Mouse (Mus musculus) embryonic fibroblast, embryonic 13.5 days (primary cell): ENCODE data around the gene Setmar. TPM values are rescaled to one million over a fixed set of nuclear protein-coding genes. Genes with fewer than 3 reads are reported as not detected.
"Not testable (repeated sequence)": the region's sequence is repeated elsewhere in the genome, so short reads cannot be mapped to it uniquely, and the experiment has no call there.

ENCODE experiments used
- H3K27ac ChIP-seq: 2 replicates; pipeline ENCODE4 v1.5.1; 2012; ENCODE audit warnings: low read length, control low read depth, inconsistent platforms; ENCODE audit not compliant: insufficient read depth
- H3K4me1 ChIP-seq: 2 replicates; pipeline ENCODE4 v1.6.1; 2011; ENCODE audit warnings: low read length; ENCODE audit not compliant: control insufficient read depth, insufficient read depth
- H3K4me3 ChIP-seq: 2 replicates; pipeline ENCODE4 v1.5.1; 2011; ENCODE audit warnings: mild to moderate bottlenecking, control low read depth, low read length; ENCODE audit not compliant: insufficient read depth
- CTCF ChIP-seq: IDR thresholded peaks from 2 replicates; pipeline ENCODE4 v1.5.1; 2011; ENCODE audit warnings: mild to moderate bottlenecking, control low read depth, low read length, moderate library complexity, borderline replicate concordance; ENCODE audit not compliant: insufficient read depth
- POLR2A ChIP-seq: IDR thresholded peaks from 2 replicates; pipeline ENCODE4 v1.6.1; 2011; ENCODE audit warnings: low read depth, mild to moderate bottlenecking, control low read depth, low read length, moderate library complexity
- polyA plus RNA-seq: library from polyadenylated mRNA; stranded (reverse); fragments of >200 nt; gene quantifications from 2 replicates; pipeline ENCODE4 v1.2.4, GENCODE M21; 2011; ENCODE audit warnings: low read depth; ENCODE audit not compliant: missing spikeins, insufficient read length

Gene Setmar
- 4.8 and 5.6 TPM in 2 replicates for polyA plus RNA-seq

DNA sequence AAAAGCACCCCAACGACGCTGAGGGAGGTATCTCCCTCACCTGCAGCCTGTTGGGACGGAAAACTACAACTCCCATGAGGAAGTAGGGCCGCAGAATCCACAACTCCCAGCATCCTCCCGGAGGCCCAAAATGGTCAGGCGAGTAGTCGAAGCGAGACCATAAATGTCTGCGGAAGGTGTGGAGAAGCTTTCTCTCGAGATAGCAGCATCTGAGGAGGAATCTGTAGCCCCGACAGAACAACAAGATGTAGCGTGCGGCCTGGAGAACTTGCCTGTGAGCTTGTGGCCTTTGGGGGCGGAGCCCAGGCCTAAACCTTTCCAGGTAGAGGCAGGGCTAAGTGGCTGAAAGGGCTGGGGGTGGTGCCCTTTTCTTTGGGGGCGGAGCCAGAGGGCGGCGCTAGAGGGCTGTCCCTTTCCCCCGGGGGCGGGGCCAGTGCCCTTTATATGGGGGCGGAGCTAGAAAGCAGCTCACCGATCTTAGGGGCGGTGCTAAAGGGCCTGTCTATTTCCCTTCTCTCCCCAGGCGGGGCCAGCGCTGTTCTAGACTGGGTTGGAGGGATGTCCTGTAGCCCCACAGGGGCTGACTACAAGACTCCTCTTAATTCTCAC lies at the start of gene Setmar:
Gene Setmar (plus strand): TSS at position 128 of the 609 bp plus-strand sequence.
- Histone ChIP-seq H3K4me3 (peak within 1 kb of the TSS; percentile 45), H3K4me1 (peaks cover 3% of the 10 kb centered on the region; the same call in 1 of the 2 replicates), H3K27ac (peak within 1 kb of the TSS; percentile 48)
- TF ChIP-seq CTCF (no peak), POLR2A (peak; percentile 64)

DNA sequence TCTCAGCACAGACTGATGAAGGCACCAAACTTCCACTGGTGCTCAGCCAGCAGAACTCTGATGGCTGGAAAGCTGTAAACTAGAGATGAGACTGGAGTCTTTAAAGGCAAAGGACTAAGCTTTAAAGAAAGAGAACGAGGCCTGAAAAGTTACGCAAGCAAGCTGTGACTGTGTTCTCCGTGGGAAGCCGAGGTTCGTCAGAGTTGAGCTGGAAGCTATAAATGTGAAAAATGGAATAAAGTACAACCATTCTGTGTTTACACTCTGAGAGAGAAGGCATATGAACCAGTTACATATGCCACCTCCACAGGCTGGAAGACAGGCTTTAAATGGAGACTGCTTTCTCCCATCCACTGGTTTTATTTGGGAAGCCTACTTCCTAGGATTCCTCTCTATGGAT lies 43.2 kb upstream of the Setmar start:
- Histone ChIP-seq H3K4me1 (no peaks in the 10 kb centered on the region), H3K4me3 (no peak overlapping the region), H3K27ac (no peak overlapping the region)
- TF ChIP-seq POLR2A (no peak), CTCF (no peak)

DNA sequence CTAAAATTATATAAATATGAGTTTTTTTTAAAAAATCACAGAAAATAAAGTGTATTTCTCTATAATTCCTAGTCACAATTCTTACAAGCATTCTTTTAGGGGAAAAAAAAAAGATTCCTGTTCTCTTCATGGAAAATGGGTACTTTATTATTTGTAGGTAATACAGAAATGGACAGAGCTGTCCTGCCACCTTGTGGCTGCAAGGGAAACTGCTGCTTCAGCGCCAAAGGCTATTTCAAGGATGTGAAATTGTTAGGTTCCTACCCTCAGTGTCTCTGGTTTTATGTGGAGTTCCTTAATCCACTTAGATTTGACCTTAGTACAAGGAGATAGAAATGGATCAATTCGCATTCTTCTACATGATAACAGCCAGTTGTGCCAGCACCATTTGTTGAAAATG lies 9.8 kb upstream of the Setmar start:
- TF ChIP-seq CTCF = peak; percentile 63; the same call in 1 of the 2 replicates
- H3K27ac ChIP-seq, H3K4me1 ChIP-seq, H3K4me3 ChIP-seq: not testable (repeated sequence)

DNA sequence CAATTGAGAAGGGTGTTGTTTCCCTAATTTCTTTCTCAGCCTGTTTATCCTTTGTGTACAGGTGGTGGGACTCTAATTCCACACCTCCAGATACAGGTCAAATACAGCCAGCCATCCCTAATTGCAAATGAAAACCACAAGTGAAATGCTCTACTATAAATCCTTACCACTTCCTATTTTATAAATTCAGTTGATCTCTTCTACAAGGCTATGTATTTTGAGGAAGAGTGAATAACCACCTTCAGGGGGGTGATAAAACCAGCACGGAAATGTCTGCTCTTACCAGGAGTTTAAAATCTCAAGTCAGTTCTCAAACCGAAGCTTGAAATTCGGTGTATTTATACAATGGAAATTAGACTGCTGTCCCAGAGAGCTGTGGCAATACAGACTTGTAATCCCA lies 8.9 kb upstream of the Setmar start:
- H3K4me3 ChIP-seq = no peak overlapping the region
- H3K27ac ChIP-seq = no peak overlapping the region
- H3K4me1 ChIP-seq = no peaks in the 10 kb centered on the region; the same call in 1 of the 2 replicates
- TF ChIP-seq CTCF = no peak
- TF ChIP-seq POLR2A = no peak

DNA sequence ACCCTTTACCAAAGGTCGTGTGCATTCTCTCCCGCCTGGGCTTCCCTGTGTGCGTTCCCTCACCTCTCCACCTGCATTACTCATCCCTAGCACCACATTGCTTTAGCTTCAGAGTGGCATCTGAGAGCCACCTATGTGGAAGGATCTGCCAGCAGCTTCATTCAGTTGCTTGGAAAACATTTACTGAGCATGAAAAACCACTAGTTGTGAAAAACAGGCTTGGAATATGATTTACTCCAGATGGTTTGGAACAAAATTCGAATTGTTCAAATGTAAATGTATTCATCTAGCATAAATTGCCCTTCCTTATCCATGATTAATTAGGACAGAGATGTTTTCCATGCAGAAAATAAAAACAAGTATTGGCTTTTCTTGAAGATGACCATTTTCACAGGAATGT lies 7.5 kb upstream of the Setmar start:
- TF ChIP-seq POLR2A = no peak
- TF ChIP-seq CTCF = no peak
- Histone ChIP-seq H3K4me3 (no peak overlapping the region), H3K4me1 (peaks cover 3% of the 10 kb centered on the region; the same call in 1 of the 2 replicates), H3K27ac (no peak overlapping the region)

DNA sequence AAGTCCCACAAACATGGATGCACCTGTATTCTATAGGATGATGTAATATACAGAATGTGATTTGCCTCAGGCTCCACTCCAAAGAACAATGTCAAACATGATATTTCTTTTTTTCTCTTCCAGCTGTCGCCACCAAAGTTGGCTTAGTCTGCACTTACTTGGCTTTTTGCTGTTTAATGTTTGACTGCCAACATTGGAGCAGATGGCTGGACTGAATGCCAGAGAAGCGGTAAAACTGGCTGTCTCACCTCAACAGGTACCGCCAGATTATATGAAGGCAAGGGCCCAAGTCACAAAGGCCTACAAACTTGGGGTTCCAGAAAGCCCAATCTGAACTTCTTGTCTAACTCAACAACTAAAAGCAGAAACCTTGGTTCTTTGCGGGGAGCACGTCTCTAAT lies 6.8 kb upstream of the Setmar start:
- no peak overlapping the region for H3K27ac ChIP-seq
- H3K4me3 ChIP-seq = no peak overlapping the region
- TF ChIP-seq POLR2A (no peak), CTCF (no peak)
- peaks cover 3% of the 10 kb centered on the region; the same call in 1 of the 2 replicates for H3K4me1 ChIP-seq

DNA sequence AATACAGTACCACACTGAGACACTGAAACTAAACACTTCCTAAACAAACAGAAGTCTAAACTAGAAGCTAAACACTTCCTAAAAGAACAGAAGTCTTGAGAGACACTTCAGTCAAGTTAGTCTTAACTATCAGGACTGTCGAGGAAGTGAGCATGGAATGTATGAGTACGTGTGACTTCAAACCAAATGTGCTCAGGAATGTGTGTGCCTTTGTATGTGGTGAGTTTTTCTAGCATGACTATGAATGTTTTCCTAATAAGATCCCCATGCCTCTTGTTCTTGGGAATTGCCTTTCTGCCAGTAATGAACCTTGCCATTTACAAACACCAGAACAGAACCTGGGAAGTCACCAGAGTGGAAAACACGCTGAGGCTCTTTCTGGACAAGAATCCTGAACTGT lies 3.7 kb upstream of the Setmar start:
- Histone ChIP-seq H3K27ac (peak overlapping the region; percentile 50; the same call in 1 of the 2 replicates), H3K4me1 (peaks cover 3% of the 10 kb centered on the region; the same call in 1 of the 2 replicates), H3K4me3 (no peak overlapping the region)
- TF ChIP-seq CTCF (no peak), POLR2A (no peak)

DNA sequence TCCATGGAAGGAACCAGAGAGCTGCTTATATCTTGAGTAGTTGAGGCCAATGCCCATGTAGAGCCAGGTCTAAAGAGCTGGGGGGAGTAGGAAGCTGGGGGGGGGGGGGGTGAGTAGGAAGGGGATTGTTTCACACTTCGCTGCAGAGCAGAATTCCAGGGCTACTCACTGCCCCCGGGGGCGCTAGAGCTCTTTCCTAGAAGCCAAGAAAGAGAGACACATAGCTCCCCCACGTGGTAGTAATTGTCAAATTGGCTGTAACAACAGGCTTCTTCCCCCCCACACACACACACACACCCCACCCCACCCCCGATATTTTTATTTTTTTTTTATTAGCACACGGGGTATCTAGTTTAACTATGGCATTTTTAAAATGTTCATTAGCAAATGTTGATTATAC lies 738 bp downstream of the Setmar start:
- peaks cover 3% of the 10 kb centered on the region; the same call in 1 of the 2 replicates for H3K4me1 ChIP-seq
- TF ChIP-seq POLR2A (no peak), CTCF (no peak)
- peak overlapping the region; percentile 43 for H3K4me3 ChIP-seq
- no peak overlapping the region for H3K27ac ChIP-seq

DNA sequence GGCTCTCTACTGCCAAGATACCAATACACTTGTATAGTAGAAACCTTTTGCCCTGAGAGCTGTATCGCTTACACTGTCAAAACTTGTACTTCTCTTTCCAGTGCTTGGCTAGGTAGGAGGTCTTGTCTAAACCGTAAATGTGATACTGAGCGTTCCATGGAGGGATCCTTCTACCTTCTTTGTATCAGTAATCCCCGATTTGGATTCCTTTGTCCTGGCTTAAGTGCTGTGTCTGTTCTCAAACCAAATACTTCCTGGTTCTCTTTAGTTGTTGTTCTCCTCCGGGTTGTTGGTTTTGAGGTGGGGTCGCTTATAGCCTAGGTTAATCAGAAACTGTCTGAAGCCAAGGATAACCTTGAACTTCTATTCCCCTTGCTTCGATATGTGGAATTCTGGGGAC lies 6.1 kb downstream of the Setmar start:
- Histone ChIP-seq H3K4me1 (no peaks in the 10 kb centered on the region), H3K4me3 (no peak overlapping the region), H3K27ac (no peak overlapping the region)
- TF ChIP-seq POLR2A = no peak
- TF ChIP-seq CTCF = no peak

DNA sequence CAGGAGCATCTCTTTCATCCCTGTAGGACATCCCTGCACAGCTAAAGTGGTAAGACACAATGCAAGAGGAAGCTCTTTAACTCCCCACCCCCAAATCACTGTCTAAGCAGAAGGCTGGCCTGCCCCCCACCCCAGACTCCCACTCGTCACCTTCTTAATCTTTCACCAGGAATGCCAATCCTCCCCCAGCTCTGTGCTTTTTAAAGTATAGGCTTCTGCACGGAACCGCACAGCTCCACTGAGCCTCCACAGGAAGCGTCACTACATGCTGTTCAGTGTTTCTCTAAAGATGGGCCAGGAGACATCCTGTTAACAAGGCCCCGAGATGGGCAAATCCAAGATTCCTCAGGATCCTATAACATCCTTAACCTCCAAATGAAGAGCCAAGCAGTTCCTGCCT lies 8.2 kb downstream of the Setmar start:
- no peaks in the 10 kb centered on the region for H3K4me1 ChIP-seq
- TF ChIP-seq POLR2A = no peak
- no peak for TF ChIP-seq CTCF
- no peak overlapping the region for H3K27ac ChIP-seq
- no peak overlapping the region for H3K4me3 ChIP-seq

DNA sequence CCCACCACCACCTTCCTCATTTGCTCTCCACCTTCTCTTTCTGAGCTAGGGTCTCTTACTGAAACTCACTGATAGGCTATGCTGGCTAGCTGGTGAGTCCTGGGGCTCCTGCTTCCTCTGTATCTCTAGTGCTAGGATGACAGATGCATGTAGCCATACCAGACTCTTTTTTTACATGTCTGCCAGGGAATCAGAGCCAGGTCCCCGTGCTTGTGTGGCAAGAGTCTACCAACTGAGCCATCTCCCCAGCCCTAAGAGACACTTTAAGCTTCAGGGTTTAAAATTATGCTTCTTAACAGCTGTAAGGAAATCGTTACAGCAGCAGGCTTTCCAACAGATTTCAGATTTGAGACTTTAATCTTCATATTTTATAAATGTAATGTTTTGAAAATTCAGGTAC lies 9.1 kb downstream of the Setmar start:
- no peaks in the 10 kb centered on the region for H3K4me1 ChIP-seq
- no peak for TF ChIP-seq CTCF
- no peak for TF ChIP-seq POLR2A
- H3K27ac ChIP-seq = no peak overlapping the region
- no peak overlapping the region for H3K4me3 ChIP-seq
